Mouse (Mus musculus): Measurements from ENCODE around the gene Rab40c. TPM values are rescaled to one million over a fixed set of nuclear protein-coding genes. Genes with fewer than 3 reads are reported as not detected.
A peak's percentile ranks its signal among the peaks of the same experiment; 100 is the strongest.

Gene Rab40c
- polyA plus RNA-seq (2015; fragmentation: Nextera tagmentation; extraction: Ambion mirVana) = 6.6 and 8.4 TPM in 2 replicates

DNA sequence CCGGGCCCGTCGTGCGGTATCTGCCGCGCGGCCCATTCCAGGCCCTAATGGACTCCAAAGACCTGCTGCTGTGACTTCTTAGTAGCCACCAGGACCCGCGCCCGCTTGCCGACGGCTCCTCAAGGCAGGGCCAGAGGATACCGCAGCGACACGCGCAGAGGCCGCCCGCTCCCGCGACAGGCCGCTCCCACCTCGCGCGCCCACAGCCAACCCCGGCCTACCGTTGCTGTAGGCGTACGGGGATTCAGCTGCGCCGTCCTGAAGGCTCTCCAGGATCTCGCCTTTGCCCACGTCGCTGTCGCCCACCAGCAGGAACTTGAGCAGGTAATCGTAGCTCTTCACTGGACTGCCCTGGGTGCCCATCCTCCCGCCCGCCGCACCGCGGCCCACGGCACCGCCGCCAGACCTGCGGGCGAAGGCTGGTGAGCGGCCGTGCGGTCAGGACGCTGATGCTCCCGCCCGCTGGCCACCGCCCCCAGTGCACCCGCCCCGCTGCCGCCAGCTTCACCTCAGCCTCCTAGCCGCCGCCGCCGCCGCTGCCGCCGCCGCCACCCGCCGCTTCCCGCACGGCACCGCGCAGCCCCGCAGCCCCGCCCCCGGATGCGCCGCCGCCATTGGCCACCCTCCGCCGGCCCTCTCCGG, at the start of gene Rab40c:
Gene Rab40c, minus strand, starts transcription at position 584 of the 642 bp plus-strand sequence.
- under 1% methylated on average over 62 of the region's 78 CpGs for WGBS (ENCODE audit: insufficient replicate concordance)
- Histone ChIP-seq H3K4me2 (peak within 1 kb of the TSS; percentile 99), H3K27me3 (no peaks in the 10 kb centered on the region), H3K4me3 (replicated peaks) (peak within 1 kb of the TSS; percentile 88), H3K27ac (replicated peaks) (peak within 1 kb of the TSS; percentile 94), H3K9me3 (replicated peaks) (no peaks in the 10 kb centered on the region), H3K9ac (peak within 1 kb of the TSS; percentile 81), H3K4me1 (replicated peaks) (peaks cover 62% of the 10 kb centered on the region), H3K36me3 (replicated peaks) (peaks cover 5% of the 10 kb centered on the region)
- ATAC-seq (ENCODE audit: insufficient read depth) = no peak

DNA sequence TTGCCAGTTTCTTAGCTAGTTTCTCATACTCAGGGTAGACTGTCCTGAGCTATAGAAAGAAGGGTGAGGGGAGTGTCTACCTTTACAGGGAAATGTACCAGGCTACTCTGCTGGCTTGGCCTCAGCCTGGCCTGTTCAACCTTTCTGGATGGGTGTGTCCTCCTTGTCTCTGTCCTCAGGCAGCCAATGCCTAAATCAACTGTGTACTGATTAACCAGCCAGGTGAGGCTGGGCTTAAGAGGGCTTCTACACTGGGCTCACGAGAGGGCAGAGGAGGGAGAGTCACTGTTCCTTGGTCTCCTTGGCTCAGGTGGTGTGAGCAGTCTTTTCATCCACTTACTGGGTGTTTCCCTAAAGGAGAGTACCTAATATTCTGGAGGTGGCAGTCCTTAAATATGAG, 48.6 kb upstream of the Rab40c start:
- WGBS (ENCODE audit: insufficient replicate concordance) = 38% methylated on average over 1 of the region's 1 CpGs

DNA sequence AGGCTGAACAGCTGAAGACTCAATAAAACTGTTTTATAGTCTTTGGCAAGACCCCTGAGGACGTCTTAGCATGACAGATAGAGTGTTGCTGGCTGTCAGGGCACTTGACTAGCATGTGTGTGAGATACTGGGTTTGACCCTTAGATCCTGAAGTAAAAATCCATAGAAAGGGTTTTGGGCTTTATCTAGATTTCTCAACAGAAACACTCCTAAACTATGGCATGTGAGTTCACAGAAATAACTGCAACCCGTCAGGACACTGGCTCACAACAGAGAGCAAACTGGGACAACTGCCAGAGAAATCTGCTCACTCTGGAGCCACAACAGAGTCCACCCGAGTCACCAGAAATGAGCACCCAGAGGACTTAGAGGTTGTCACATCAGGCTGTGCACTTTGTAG, 48.1 kb upstream of the Rab40c start:
- 0 out of 2 replicates have a peak, but pooled peaks have one; percentile 8 for ATAC-seq (ENCODE audit: insufficient read depth)
- Histone ChIP-seq H3K4me2 (peak overlapping the region; percentile 7; the same call in 1 of the 2 replicates), H3K27me3 (no peaks in the 10 kb centered on the region), H3K9ac (peak overlapping the region; percentile 19; the same call in 1 of the 2 replicates), H3K9me3 (replicated peaks) (no peaks in the 10 kb centered on the region), H3K4me1 (replicated peaks) (peaks cover 70% of the 10 kb centered on the region), H3K4me3 (replicated peaks) (no peak overlapping the region), H3K27ac (replicated peaks) (peak overlapping the region; percentile 61), H3K36me3 (replicated peaks) (peaks cover 36% of the 10 kb centered on the region)
- WGBS (ENCODE audit: insufficient replicate concordance) = 54% methylated on average over 3 of the region's 3 CpGs

More for the DNA sequence above, 48.6 kb upstream of the Rab40c start:
- H3K4me3 ChIP-seq (replicated peaks) = no peak overlapping the region
- no peaks in the 10 kb centered on the region for H3K9me3 ChIP-seq (replicated peaks)
- H3K27ac ChIP-seq (replicated peaks) = peak overlapping the region; percentile 61
- no peaks in the 10 kb centered on the region for H3K27me3 ChIP-seq
- peaks cover 32% of the 10 kb centered on the region for H3K36me3 ChIP-seq (replicated peaks)
- peak overlapping the region; percentile 19; the same call in 1 of the 2 replicates for H3K9ac ChIP-seq
- peak; percentile 71 for ATAC-seq (ENCODE audit: insufficient read depth)
- peak overlapping the region; percentile 7 for H3K4me2 ChIP-seq
- peaks cover 64% of the 10 kb centered on the region for H3K4me1 ChIP-seq (replicated peaks)

DNA sequence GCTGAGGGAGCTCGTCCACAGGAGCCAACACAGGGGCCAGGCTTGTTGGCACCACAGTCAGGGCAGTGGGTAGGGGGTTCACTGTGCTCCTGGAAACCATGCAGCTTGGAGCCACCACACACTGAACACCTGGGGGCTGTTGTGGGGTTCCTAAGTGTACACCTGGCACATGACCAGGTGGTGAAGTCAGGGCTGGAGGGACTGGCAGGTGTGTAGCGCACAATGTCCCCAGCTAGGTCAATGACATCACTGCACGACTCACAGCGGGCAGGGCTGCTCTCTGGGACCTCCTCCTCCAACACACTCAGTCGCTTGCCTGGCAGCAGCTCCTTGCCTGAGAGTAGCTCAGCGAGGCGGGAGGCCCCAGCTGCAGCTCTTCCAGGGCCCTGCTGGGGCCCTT, 44.7 kb upstream of the Rab40c start:
- H3K4me2 ChIP-seq = no peak overlapping the region; the same call in 1 of the 2 replicates
- peak overlapping the region; percentile 95 for H3K27ac ChIP-seq (replicated peaks)
- peak overlapping the region; percentile 18; the same call in 1 of the 2 replicates for H3K9ac ChIP-seq
- H3K36me3 ChIP-seq (replicated peaks) = peaks cover 53% of the 10 kb centered on the region
- H3K9me3 ChIP-seq (replicated peaks) = no peaks in the 10 kb centered on the region
- H3K4me3 ChIP-seq (replicated peaks) = no peak overlapping the region
- no peak for ATAC-seq (ENCODE audit: insufficient read depth)
- no peaks in the 10 kb centered on the region for H3K27me3 ChIP-seq
- H3K4me1 ChIP-seq (replicated peaks) = peaks cover 81% of the 10 kb centered on the region
- 81% methylated on average over 7 of the region's 7 CpGs for WGBS (ENCODE audit: insufficient replicate concordance)

DNA sequence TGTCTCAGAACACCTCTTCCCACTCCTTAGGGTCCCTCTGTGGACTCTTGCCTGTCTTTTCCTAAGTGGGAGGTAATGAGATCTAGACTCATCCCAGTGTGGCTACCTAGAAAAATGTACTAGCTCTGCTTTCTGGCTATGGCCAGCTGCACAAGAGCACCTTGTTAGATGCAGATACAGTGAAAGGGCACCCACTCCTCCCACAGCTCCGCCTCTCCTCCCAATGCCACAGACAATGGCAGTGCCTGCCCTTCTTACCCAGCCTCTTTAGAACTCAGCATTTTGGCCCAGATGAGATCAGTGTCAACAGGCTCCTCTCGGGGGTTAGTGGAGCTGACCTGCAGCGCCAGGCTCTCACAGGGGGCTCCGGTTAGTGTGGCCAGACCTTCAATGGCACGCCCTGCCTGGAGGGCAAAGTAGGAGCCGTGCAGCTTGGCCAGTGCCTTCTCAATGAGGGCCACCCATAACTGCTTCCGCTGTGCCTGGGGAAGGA, 42.9 kb upstream of the Rab40c start:
- H3K4me3 ChIP-seq (replicated peaks) = peak overlapping the region; percentile 60
- ATAC-seq (ENCODE audit: insufficient read depth) = no peak
- peaks cover 69% of the 10 kb centered on the region for H3K36me3 ChIP-seq (replicated peaks)
- peak overlapping the region; percentile 71 for H3K9ac ChIP-seq
- peak overlapping the region; percentile 95 for H3K27ac ChIP-seq (replicated peaks)
- H3K9me3 ChIP-seq (replicated peaks) = no peaks in the 10 kb centered on the region
- H3K4me1 ChIP-seq (replicated peaks) = peaks cover 67% of the 10 kb centered on the region
- peak overlapping the region; percentile 78 for H3K4me2 ChIP-seq
- no peaks in the 10 kb centered on the region for H3K27me3 ChIP-seq
- 78% methylated on average over 7 of the region's 7 CpGs for WGBS (ENCODE audit: insufficient replicate concordance)

DNA sequence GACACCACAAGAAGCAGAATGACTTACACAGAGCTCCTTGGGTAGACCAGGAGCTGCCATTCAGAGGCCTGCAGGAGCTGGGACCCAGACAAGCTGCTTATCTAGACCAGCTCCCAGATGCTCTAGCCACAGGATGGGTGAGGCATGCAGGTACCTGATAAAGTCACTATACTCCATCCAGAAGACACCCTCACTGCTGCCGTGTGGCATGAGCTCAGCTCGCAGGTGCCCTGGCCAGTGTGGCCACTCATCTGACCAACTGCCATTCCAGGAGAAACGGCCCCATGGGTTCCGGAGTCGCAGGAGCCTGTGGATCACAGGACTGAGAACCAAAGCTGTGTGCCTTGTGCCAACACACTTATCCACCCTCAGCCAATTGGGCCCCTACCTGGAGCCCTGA, 42.0 kb upstream of the Rab40c start:
- peak overlapping the region; percentile 71 for H3K9ac ChIP-seq
- peak overlapping the region; percentile 95 for H3K27ac ChIP-seq (replicated peaks)
- no peaks in the 10 kb centered on the region for H3K27me3 ChIP-seq
- H3K9me3 ChIP-seq (replicated peaks) = no peaks in the 10 kb centered on the region
- ATAC-seq (ENCODE audit: insufficient read depth) = peak; percentile 98
- peaks cover 63% of the 10 kb centered on the region for H3K36me3 ChIP-seq (replicated peaks)
- WGBS (ENCODE audit: insufficient replicate concordance) = 31% methylated on average over 5 of the region's 5 CpGs
- peak overlapping the region; percentile 60 for H3K4me3 ChIP-seq (replicated peaks)
- peaks cover 59% of the 10 kb centered on the region for H3K4me1 ChIP-seq (replicated peaks)
- H3K4me2 ChIP-seq = peak overlapping the region; percentile 78

DNA sequence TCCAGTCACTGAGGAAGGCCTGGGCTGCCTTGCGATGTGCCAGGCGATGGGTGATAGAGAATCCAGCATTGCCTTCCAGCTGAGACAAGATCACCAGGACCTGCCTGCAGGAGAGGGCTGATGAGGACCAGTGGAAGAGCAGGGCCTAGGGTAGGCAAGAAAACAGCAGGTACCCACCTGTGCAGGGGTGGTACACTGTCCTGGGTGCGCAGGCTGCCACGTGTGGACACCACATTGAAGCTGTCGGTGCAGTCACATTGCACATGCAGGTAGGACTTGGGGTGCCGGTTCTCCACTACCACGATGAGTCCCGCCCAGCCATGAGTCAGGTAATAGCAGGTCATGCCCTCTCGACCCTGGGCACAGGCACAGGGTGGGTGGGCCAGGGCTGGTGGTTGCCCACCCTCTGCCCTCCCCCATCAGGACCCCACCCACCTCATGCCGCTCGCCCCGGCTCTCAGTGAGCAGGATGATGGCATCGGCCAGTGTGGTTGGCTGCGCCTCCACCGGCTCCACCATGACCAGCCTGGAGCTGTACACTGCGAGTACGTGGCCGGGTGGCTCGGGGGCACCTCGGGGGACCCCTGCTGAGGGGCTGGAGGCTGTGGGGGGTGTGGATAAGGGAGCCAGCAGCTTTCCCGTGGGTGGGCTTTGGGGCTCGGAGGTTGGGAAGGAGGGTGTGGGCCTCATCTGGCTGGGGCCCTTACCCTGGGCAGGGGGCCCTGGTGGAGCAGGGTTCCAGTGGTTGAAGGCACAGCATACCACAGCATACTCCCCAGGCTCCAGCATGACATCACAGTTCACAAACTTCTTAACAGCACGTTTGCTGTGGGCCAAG, 40.3 kb upstream of the Rab40c start:
- Histone ChIP-seq H3K36me3 (replicated peaks) (peaks cover 54% of the 10 kb centered on the region), H3K27me3 (no peaks in the 10 kb centered on the region), H3K4me2 (no peak overlapping the region), H3K4me3 (replicated peaks) (no peak overlapping the region), H3K27ac (replicated peaks) (peak overlapping the region; percentile 95), H3K9me3 (replicated peaks) (no peaks in the 10 kb centered on the region), H3K9ac (peak overlapping the region; percentile 52; the same call in 1 of the 2 replicates), H3K4me1 (replicated peaks) (peaks cover 61% of the 10 kb centered on the region)
- WGBS (ENCODE audit: insufficient replicate concordance) = 85% methylated on average over 23 of the region's 23 CpGs
- ATAC-seq (ENCODE audit: insufficient read depth) = no peak

DNA sequence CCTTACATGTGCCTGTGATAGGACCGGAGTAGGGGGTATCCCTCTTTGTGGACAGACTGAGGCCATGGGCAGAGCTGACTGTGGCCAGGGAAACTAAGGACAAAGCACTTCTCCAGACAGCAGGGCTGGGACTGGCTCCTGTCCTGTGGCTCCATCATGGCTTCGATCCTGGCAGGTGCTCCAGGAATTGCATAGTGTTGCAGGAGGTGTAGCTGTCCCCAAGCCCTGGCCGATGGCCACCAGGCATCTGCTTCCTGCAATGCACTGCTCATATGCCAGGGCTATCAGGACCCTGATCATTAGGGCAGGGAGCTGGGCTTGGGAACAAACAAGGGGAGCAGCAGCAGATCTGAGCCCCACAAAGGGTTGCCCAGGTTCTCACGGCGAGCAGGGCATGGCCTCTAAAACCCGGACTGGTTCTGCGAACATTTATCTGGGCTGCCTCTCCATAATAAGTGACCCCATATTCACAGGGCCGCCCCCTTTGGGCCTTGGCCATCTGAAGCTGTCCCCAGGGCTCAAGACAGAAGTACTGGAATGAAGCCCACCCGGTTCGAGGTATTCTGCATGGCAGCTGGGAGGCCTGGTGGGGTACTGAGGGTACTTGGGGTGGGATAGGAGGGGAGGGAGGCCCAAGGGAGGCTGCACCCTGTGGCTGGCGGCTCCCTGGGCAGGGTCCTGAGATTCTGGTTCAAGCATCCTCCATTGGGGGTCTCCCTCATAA, 39.4 kb upstream of the Rab40c start:
- Histone ChIP-seq H3K27ac (replicated peaks) (peak overlapping the region; percentile 10; the same call in 1 of the 2 replicates), H3K4me1 (replicated peaks) (peaks cover 52% of the 10 kb centered on the region), H3K9ac (no peak overlapping the region), H3K9me3 (replicated peaks) (no peaks in the 10 kb centered on the region), H3K27me3 (peaks cover 7% of the 10 kb centered on the region), H3K4me2 (no peak overlapping the region), H3K4me3 (replicated peaks) (no peak overlapping the region), H3K36me3 (replicated peaks) (peaks cover 44% of the 10 kb centered on the region)
- 88% methylated on average over 11 of the region's 11 CpGs for WGBS (ENCODE audit: insufficient replicate concordance)
- no peak for ATAC-seq (ENCODE audit: insufficient read depth)

DNA sequence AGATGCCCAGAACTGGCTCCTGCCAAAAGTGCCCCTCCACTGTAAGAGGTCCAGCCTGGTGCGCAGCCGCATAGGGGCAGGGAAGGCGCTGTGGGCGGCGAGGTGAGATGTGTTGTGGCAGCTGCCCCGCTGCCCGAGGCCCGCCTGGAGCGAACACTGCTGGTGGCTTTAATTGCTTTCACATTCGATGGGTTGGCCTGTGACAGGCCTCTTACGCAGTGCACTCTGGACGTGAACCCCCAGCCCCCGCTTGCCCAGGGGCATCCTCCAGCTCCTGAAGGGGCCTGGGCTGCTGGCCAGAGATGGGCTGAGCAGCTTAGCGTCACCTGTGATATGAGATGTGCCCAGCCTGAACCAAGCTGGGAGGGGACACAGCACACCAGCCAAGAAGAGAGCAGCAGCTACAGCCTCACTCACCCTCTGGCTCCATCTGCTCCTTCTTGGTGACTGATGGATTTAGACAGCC, 38.1 kb upstream of the Rab40c start:
- 87% methylated on average over 14 of the region's 14 CpGs for WGBS (ENCODE audit: insufficient replicate concordance)
- peak overlapping the region; percentile 10; the same call in 1 of the 2 replicates for H3K27ac ChIP-seq (replicated peaks)

DNA sequence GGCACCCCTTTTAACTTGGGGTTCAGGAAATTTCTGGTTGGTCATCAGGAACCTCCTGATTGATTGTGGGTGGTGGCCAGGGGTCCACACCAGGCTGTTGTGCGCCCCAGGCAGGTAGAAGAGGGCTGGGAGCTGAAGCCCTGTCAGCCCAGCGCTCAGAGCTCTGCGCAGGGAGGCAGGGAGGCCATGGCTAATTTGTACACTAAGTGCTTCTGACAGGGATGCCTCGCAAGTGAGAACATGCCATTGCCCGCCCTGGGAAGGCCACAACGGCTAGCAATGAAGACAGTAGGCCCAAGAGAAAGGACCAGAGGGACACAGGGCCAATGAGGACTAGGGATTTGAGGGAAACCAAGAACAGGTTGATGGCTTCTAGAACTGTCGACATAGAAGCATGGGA, 37.1 kb upstream of the Rab40c start:
- H3K4me3 ChIP-seq (replicated peaks) = no peak overlapping the region
- H3K4me2 ChIP-seq = no peak overlapping the region
- H3K4me1 ChIP-seq (replicated peaks) = peaks cover 40% of the 10 kb centered on the region
- no peaks in the 10 kb centered on the region for H3K9me3 ChIP-seq (replicated peaks)
- no peak for ATAC-seq (ENCODE audit: insufficient read depth)
- WGBS (ENCODE audit: insufficient replicate concordance) = 82% methylated on average over 7 of the region's 7 CpGs
- no peak overlapping the region for H3K9ac ChIP-seq
- H3K27me3 ChIP-seq = peaks cover 30% of the 10 kb centered on the region
- H3K36me3 ChIP-seq (replicated peaks) = peaks cover 29% of the 10 kb centered on the region
- peak overlapping the region; percentile 11 for H3K27ac ChIP-seq (replicated peaks)

More for the DNA sequence above, 38.1 kb upstream of the Rab40c start:
- Histone ChIP-seq H3K9me3 (replicated peaks) (no peaks in the 10 kb centered on the region), H3K4me3 (replicated peaks) (no peak overlapping the region), H3K9ac (no peak overlapping the region), H3K36me3 (replicated peaks) (peaks cover 33% of the 10 kb centered on the region), H3K27me3 (peaks cover 20% of the 10 kb centered on the region), H3K4me1 (replicated peaks) (peaks cover 40% of the 10 kb centered on the region), H3K4me2 (no peak overlapping the region)
- ATAC-seq (ENCODE audit: insufficient read depth) = no peak
